Mouse (Mus musculus): ENCODE measurements at regions not wholly inside any gene's neighbourhood (a gene's known extent, or its start where the extent isn't known, plus 50 kb on each side); places are given as distances from the start of the nearest gene placed in this dataset.
"Not testable (repeated sequence)": the region's sequence is repeated elsewhere in the genome, so short reads cannot be mapped to it uniquely, and the experiment has no call there.

DNA sequence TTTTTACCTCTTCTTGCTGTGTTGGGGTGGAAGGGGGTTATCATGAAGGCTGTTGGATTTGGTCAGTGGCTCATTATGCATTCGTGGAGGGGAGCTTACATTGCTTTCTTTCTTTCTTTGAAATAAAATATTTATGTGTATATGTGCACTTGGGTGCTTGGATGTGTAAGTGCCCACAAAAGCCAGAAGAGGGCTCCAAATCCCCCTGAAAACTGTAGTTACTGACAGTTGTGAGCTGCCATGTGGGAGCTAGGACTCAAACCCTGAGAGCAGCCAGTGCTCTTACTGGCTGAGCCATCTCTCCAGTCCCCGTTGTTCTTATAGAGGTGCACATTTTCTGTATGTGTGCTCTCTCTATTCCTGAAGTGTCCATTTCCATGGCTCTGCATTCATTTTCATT, 415.6 kb upstream of the Zfp507 start:
- no peak for DNase-seq

DNA sequence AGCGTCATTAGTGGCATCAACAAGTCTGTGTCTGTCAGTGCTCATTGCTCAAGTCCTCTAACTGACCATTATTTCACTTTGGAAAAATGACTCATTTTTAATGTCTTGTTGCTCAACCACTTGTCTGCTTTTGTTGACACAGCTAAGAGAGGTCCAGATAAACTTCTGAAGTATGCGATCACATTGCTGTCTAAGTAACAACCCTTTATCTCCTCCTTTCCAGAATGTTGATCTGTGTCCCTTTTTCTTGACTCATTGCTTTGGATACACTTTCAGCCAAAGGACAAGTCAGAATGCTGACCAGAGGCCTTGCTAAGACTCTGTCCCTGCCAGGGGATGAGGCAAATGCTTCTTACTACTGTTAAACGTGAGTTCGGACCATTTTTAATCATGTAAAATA, 407.2 kb upstream of the Zfp507 start:
- DNase-seq: no peak

DNA sequence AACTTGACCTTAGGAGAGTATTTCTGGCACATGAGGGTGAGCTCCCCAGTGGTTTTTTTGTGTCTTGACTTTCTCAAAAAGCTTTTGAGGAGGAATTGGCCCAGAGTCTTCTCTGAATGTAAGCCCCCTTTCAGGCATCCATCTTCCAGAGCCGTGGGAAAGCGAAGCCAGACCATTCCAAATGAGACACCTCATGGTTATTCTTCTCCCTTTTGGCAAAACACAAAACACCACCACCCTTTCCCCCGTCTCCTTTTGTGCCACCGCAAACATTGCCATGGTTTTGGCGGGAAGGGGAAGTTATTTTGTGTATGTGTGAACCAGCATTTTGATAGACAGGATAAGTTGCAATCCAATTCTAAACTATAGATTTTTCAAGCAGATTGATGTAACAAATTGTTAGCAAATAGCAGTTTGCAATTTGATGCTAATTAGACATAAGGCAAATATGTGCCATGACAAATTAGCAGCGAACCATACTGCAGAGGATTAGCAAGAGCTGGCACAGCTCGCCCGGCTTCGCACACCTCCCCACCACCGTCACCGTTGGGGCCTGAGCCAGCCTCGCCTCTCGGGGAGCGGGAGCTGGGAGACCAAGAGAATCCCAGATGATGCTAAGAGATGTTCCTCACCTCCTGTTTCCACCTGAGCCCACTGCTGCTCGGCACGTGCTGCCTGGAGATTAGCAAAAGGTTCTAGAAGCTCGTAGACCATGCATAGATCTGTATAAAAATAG, 404.9 kb upstream of the Zfp507 start:
- DNase-seq: no peak

DNA sequence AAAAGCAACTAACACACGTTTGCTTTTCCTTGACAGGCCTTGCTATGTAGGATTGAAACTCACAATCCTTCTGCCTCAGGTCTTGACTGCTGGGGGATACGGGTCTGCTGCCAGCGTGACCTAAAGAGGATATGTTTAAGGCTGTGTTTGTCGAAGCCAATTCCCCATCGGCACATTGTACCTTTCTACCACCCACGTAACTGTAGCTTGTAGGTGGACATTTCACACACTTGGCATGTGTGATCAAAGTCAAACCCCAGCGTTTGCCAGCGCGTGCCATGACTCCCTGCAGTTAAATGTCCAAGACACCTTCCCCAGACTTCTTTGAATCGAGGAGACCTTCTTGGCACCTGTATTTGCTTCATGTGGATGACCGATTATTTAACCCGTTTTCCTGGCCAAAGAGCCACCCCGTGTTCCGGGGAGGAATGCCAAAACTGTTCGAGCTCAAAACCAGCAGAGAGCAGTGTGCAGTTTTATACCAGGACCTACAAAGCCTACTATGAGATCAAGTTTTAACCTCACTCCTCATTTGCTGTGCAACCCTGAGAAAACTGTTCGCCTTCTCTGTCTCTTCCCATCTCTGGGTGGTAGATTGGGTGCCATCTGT, 395.4 kb upstream of the Zfp507 start:
- no peak for DNase-seq

GRCm38 (mm10) chr7:36196154-36196720, 393.4 kb upstream of the Zfp507 start:
- DNase-seq: no peak

- DNase-seq: no peak
Observed at GRCm38 (mm10) chr7:36192645-36193044, 389.8 kb upstream of the Zfp507 start.

DNA sequence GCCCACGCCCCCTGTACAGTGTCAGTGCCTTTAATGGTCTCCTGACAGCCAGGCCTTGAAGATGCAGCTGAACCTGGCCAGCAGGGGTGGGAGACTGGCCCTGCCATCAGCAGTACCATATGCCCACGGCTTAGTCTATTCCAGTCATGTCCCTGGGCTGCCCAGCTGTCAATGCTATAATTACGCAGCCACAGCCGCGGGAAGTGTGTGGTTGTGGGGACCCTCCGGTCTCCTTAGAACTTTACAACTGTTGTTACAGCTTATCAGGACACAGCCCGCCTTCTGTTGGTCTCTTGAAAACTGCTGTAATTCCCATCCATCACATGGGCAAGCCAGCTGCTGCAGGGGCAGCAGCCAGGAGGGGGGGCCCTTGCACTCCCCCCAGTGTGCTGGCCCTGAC, 375.1 kb upstream of the Zfp507 start:
- no peak for DNase-seq

GRCm38 (mm10) chr7:36175296-36175695, 372.5 kb upstream of the Zfp507 start:
- DNase-seq: no peak

DNA sequence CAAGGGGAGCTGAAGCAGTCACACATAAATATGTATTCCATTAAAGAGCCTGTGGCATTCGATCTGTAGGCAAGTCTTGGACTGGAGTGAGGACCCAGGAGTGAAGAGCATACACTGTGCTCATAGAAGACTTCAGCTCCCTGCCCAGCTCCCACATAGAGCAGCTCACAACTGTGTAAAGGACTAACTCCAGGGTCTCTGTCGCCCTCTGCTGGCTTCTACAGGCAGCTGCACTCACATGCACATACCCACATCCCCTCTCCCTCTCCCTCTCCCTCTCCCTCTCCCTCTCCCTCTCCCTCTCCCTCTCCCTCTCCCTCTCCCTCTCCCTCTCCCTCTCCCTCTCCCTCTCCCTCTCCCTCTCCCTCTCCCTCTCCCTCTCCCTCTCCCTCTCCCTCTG, 369.7 kb upstream of the Zfp507 start:
- DNase-seq: not testable (repeated sequence)

DNA sequence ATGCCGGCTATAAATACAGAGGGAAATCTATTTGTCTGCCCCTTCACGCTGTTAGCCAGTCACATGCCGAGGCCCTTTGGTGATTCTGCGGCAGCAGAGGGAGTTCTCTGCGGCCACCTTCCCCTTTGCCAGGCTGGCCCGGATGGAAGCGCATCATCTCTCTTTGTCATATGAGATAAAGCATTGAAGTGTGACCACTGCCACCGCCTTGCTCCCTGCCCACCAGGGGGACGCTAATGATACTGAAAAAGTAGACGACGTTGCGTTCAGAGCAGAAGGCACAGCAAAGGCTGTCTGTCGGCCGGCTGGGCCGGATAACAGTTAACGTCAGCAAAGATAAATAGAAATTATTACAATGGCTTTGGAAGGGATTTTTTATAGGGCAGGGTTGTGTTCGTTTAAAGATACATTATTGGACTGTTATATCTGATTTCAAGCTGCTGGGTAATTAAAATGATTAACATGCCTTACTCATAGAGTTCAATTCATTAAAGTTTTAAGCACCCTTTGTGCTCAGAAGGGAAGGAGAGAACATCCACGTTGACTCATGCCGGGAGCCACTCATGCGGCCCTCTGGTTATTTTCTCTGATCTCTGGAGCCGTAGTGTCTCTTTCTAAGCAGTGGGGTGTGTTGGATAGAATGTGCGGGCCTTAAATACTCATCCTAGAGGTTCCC, 354.6 kb upstream of the Zfp507 start:
- no peak for DNase-seq

- no peak for DNase-seq
Observed at GRCm38 (mm10) chr7:36156595-36156994, 353.8 kb upstream of the Zfp507 start.

- DNase-seq: no peak
Observed at GRCm38 (mm10) chr7:36155576-36155975, 352.8 kb upstream of the Zfp507 start.

GRCm38 (mm10) chr7:36155159-36155558, 352.4 kb upstream of the Zfp507 start:
- DNase-seq: no peak

DNA sequence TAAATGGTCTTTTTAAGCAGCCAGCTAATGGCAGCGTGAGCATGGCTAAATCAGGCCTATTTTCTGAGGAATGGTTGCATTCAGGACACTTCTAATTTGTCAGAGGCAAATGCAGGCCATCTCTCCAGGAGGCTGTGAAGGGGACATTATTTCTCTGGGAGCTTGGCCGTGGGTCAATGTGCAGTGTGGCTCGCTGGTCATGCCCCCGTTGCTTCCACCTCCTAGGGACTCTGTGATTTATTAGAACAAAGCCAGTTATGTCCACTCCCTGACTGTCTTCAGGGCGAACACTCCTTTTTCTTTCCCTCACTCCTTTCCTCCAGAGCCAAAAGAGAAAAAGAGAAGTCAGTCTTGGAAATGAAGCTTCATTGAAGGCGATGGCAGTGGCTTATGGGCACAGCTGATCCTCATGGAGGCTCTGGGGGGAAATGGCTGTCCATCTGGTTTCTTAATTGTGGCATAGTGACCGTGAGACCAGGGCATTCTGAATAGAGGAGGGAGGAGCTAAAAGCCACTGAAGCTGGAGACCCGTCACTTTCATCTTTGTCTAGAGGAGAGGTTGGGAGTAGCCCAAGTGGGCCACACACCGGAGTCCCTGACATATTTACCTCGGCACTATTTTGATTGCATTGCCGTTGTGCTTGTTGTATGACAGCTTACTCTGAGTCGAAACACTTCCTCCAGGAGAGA, 348.2 kb upstream of the Zfp507 start:
- no peak for DNase-seq

DNA sequence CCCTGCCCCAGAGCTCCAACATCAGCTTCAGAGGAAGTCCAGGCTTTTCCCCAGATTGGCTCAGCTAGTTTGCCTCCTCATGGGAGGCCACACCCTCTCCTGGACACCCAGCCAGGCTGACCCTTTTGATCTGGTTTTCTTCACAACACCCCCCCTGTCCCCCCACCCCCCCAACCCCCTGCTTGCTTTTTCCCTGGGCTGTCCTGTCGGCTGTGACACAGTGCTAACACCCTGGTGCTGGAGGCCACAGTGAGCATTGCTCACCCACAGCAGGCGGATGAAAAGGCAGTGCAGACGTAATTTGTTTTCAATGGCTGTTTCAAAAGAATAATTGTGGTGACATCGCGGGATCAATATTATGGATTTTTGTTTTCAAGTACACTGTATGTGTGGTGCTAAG, 333.8 kb upstream of the Zfp507 start:
- DNase-seq: no peak

- no peak for DNase-seq
Observed at GRCm38 (mm10) chr7:36134557-36134956, 331.8 kb upstream of the Zfp507 start.

- DNase-seq: no peak
Observed at GRCm38 (mm10) chr7:36133658-36134143, 330.9 kb upstream of the Zfp507 start.

- DNase-seq: no peak
Observed at GRCm38 (mm10) chr7:36133026-36133425, 330.2 kb upstream of the Zfp507 start.

DNA sequence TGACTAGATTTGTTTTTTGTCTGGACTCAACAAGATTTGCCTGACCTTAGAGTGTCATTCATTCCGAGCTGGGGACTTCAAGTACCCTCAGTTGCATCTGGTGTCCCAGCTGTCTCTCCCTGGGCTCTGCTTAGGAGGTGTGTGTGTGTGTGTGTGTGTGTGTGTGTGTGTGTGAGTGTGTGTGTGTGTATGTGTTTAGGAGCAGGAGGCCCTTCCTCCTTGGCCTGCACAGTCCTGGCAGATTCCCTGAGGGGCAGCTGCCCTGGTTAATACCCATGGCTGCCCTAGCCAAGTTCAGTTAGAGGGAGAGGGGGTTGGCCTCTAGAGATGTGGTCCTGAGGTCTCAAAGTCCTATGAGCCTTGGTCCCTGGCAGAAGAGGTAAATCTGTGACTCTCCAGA, 329.8 kb upstream of the Zfp507 start:
- DNase-seq: no peak

DNA sequence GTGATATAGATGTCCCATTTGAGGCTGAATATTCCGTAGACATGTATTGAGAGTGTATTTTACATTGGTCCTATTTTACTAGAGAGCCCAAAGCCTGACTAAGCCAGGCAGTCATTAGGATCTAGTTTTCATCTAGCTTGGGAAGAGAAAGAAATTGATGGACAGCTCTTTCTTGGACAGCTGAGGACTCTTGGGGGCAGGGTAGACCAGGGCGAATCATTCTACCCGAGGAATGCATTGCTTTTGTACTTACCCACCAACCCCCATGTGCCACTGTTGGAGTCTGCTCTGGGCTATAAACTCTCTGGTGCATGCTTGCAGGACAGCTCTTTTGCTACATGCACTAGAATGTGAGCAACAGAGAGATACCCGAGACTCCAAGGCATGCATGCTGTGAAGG, 294.3 kb upstream of the Zfp507 start:
- no peak for DNase-seq

DNA sequence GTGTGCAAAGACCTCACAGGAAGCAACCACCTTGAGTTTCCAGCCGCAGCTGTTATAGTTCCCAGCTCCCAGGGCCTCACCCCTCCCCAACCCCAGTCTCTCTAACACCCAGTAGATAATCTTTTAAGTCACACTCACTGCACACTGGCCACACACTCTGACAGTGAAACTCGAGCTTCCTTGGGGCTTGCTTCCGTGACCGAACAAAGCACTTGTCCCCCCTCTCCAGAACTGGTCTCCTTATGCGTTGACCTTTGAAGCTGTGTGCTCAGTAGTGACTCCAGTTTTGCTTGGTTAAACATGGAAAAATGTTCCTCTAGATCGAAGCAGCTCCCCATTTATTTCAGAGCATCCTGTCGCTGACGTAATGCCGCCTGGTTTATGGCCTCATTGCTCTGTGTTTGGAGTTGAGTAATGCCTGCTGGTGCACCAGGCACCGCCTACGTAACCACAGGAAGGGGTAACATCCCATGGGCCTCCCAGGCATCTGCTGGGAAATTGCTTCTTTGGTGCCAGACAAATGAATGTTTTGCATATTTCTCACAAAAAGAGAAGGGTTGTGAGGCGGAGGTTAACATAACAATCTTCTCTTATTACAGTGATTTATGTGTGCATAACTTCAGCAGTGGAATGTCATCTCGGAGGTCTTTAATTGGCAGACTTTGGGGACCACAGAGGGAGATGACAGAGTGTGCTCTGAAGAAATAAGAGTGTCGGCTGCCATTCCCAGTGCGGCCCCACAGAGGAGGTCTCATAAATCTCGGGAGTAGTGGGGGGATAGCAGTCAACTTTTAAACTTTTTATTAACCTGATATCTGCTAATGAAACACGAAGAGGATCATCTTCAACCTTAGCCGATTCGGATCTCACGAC, 292.7 kb upstream of the Zfp507 start:
- DNase-seq: no peak

DNA sequence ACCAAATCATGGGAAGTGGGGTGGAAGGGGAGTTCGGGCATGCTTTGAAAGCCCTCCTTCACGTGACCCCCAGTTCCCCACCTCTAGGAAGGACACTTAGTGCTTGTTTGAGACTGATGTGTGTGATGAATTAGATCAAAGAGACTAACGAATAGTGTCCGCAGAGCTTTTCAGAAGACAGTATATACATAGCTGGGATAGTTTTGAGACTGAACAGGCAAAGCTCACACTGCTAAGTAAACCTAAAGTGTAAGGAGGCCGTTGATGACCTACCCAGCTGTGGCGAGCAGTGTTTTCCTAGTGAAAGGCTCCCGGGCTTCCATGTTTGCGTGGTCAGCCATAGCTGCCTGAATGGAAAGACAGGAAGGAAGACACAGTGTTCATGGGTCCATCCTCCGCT, 288.3 kb upstream of the Zfp507 start:
- DNase-seq: no peak
